Mouse (Mus musculus): ENCODE measurements at regions not wholly inside any gene's neighbourhood (a gene's known extent, or its start where the extent isn't known, plus 50 kb on each side); places are given as distances from the start of the nearest gene placed in this dataset.
A peak's percentile ranks its signal among the peaks of the same experiment; 100 is the strongest.

GRCm38 (mm10) chr8:103370394-103370793 is 585.0 kb upstream of the Cdh11 start:
- no peak for DNase-seq (ENCODE audit: low spot score)

- no peak for DNase-seq (ENCODE audit: low spot score)
Measured at GRCm38 (mm10) chr8:103373007-103373406, 587.6 kb upstream of the Cdh11 start.

GRCm38 (mm10) chr8:103374151-103374550 is 588.7 kb upstream of the Cdh11 start:
- DNase-seq (ENCODE audit: low spot score): no peak

GRCm38 (mm10) chr8:103378545-103378944 is 593.1 kb upstream of the Cdh11 start:
- DNase-seq (ENCODE audit: low spot score): no peak

GRCm38 (mm10) chr8:103381575-103381974 is 596.1 kb upstream of the Cdh11 start:
- DNase-seq (ENCODE audit: low spot score): no peak

GRCm38 (mm10) chr8:103391359-103391758 is 605.9 kb upstream of the Cdh11 start:
- no peak for DNase-seq (ENCODE audit: low spot score)

GRCm38 (mm10) chr8:103395316-103395715 is 609.9 kb upstream of the Cdh11 start:
- no peak for DNase-seq (ENCODE audit: low spot score)

- no peak for DNase-seq (ENCODE audit: low spot score)
Measured at GRCm38 (mm10) chr8:103398179-103398578, 612.7 kb upstream of the Cdh11 start.

- peak; percentile 41 for DNase-seq (ENCODE audit: low spot score)
Measured at GRCm38 (mm10) chr8:103399466-103399865, 614.0 kb upstream of the Cdh11 start.

- no peak for DNase-seq (ENCODE audit: low spot score)
Measured at GRCm38 (mm10) chr8:103400143-103400542, 614.7 kb upstream of the Cdh11 start.

- DNase-seq (ENCODE audit: low spot score): no peak
Measured at GRCm38 (mm10) chr8:103402731-103403130, 617.3 kb upstream of the Cdh11 start.

GRCm38 (mm10) chr8:103403826-103404225 is 618.4 kb upstream of the Cdh11 start:
- peak; percentile 58 for DNase-seq (ENCODE audit: low spot score)

GRCm38 (mm10) chr8:103405787-103406186 is 620.3 kb upstream of the Cdh11 start:
- no peak for DNase-seq (ENCODE audit: low spot score)

GRCm38 (mm10) chr8:103406921-103407320 is 621.5 kb upstream of the Cdh11 start:
- peak; percentile 90 for DNase-seq (ENCODE audit: low spot score)

GRCm38 (mm10) chr8:103407631-103408030 is 622.2 kb upstream of the Cdh11 start:
- DNase-seq (ENCODE audit: low spot score): peak; percentile 52

GRCm38 (mm10) chr8:103408411-103408810 is 623.0 kb upstream of the Cdh11 start:
- DNase-seq (ENCODE audit: low spot score): no peak

- DNase-seq (ENCODE audit: low spot score): peak; percentile 38
Measured at GRCm38 (mm10) chr8:103409121-103409551, 623.7 kb upstream of the Cdh11 start.

GRCm38 (mm10) chr8:103412731-103413130 is 627.3 kb upstream of the Cdh11 start:
- DNase-seq (ENCODE audit: low spot score): no peak

GRCm38 (mm10) chr8:103413589-103414575 is 628.4 kb upstream of the Cdh11 start:
- peak; percentile 95 for DNase-seq (ENCODE audit: low spot score)

GRCm38 (mm10) chr8:103422313-103422973 is 637.0 kb upstream of the Cdh11 start:
- DNase-seq (ENCODE audit: low spot score): no peak

- DNase-seq (ENCODE audit: low spot score): no peak
Measured at GRCm38 (mm10) chr8:103425967-103426366, 640.5 kb upstream of the Cdh11 start.

GRCm38 (mm10) chr8:103430874-103431492 is 645.5 kb upstream of the Cdh11 start:
- DNase-seq (ENCODE audit: low spot score): peak; percentile 43

Measured in adipocyte (in vitro differentiated cells).